1 mouse cellular context compared by ENCODE assay signal in the genomic region with DNA sequence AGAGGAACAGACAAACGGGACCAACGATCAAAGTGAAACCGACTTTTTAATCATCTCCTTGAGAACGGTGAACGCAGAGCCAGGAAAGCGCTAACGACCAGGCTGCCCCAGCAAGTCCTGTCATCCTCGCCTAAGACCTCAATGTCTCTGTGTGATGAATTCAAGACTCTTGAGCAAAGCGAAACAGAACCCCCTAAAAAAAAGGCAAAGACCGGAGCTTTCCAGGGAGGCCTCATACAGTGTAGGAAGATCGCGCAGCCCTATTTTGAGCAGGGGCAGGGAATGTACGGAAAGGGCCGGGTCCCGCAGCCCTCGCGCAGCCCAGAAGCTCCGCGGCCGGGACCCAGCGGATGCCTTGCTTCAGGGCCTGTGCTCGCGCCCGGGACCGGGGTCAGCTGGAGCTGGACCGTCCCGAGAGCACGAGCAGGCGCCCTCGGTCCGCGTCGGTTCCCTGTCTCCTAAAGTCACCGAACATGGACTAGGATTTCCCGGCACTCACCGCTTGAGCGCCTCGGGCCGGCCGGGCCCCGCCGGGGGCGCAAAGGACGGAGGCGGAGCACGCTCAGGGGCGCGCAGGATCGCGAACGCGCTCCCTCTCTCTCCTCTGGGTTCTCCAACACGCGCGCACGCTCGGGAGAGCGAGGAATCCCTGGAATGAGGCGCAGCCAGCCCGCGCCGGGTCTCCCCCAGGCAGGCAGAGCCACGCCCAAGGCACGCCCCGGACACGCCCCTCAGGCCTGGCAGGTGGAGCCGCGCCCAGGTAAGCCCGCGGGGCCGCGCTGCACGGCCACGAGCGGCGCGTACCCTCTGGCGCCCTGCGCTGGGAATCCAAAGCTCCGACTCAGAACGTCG.
TF ChIP-seq lines count a peak whose summit lies in the region.

No protein-coding gene starts in this region.

TF ChIP-seq in CH12.LX, 34 proteins besides CTCF, POLR2A, EP300 and RAD21 (continued from another document):
- 0 out of 2 replicates have a peak, but pooled peaks have one; percentile 25 for TF ChIP-seq NELFE (IDR thresholded peaks at IDR 0.05; ENCODE audit: low read depth, low read length)
- no peak for TF ChIP-seq ZKSCAN1 (IDR thresholded peaks at IDR 0.05; ENCODE audit: borderline replicate concordance, low read depth, low read length)
- TF ChIP-seq MXI1 (IDR thresholded peaks at IDR 0.05; ENCODE audit: low read depth, low read length): peak; percentile 17; the same call in 1 of the 2 replicates
- TF ChIP-seq MAX (IDR thresholded peaks at IDR 0.05; ENCODE audit: low read length): peak; percentile 12; the same call in 1 of the 2 replicates
- TF ChIP-seq MEF2A (IDR thresholded peaks at IDR 0.05; ENCODE audit: borderline replicate concordance, low read depth, low read length): 0 out of 2 replicates have a peak, but pooled peaks have one; percentile 17
- TF ChIP-seq SIN3A (IDR thresholded peaks at IDR 0.05; ENCODE audit: low read length): peak; percentile 77
- no peak for TF ChIP-seq CHD1 (IDR thresholded peaks at IDR 0.05; ENCODE audit: low read depth, low read length)
- peak; percentile 33 for TF ChIP-seq TCF12 (IDR thresholded peaks at IDR 0.05; ENCODE audit: low read depth, low read length)
- TF ChIP-seq HCFC1 (IDR thresholded peaks at IDR 0.05; ENCODE audit: low read depth, low read length): no peak
- TF ChIP-seq ZC3H11A (IDR thresholded peaks at IDR 0.05; ENCODE audit: low read depth, low read length): no peak
